Mouse (Mus musculus) liver, embryonic 14 days (tissue): Measurements from ENCODE around the gene Arfgap3. TPM values are rescaled to one million over a fixed set of nuclear protein-coding genes. Genes with fewer than 3 reads are reported as not detected.

Source experiments
- polyA plus RNA-seq: library from polyadenylated mRNA; depleted of rRNA; stranded (reverse); fragments of >200 nt; gene quantifications from 2 replicates; pipeline ENCODE4 v1.2.3, GENCODE M21; 2012; rRNA removed

Arfgap3 gene
- polyA plus RNA-seq: 9.6 and 10.5 TPM in 2 replicates

GRCm38 (mm10) chr15:83349954-83350711, at the start of gene Arfgap3:
Arfgap3 (minus strand) TSS chr15:83350247.

GRCm38 (mm10) chr15:83251176-83252004, 98.7 kb downstream of the Arfgap3 start, which contains the start of gene A4galt:
A4galt (minus strand) TSS chr15:83251774.

Other genes with a start within 250 kb of the Arfgap3 start
- 19.7 and 24.7 TPM in 2 replicates for gene Rrp7a, start 227.4 kb downstream of the Arfgap3 start, polyA plus RNA-seq
- 23.8 and 29.8 TPM in 2 replicates for gene Poldip3, start 200.9 kb downstream of the Arfgap3 start, polyA plus RNA-seq
- 84.0 and 87.7 TPM in 2 replicates for gene Cyb5r3, start 177.7 kb downstream of the Arfgap3 start, polyA plus RNA-seq
- gene A4galt, start 98.5 kb downstream of the Arfgap3 start, polyA plus RNA-seq: 0.07 TPM in 2 replicates
- 41.6 and 43.4 TPM in 2 replicates for gene Pacsin2, start 114.4 kb upstream of the Arfgap3 start, polyA plus RNA-seq
- 3.2 and 3.6 TPM in 2 replicates for gene Ttll1, start 160.6 kb upstream of the Arfgap3 start, polyA plus RNA-seq
- 1.4 and 1.7 TPM in 2 replicates for gene Bik, start 176.6 kb upstream of the Arfgap3 start, polyA plus RNA-seq
- 81.7 and 102 TPM in 2 replicates for gene Tspo, start 213.3 kb upstream of the Arfgap3 start, polyA plus RNA-seq
- 8.9 and 10.2 TPM in 2 replicates for gene Mcat, start 213.5 kb upstream of the Arfgap3 start, polyA plus RNA-seq
- 24.1 and 28.9 TPM in 2 replicates for gene Ttll12, start 244.9 kb upstream of the Arfgap3 start, polyA plus RNA-seq